Mouse (Mus musculus) heart, embryonic 14.5 days (tissue): ENCODE results near the gene AA986860. TPM values are rescaled to one million over a fixed set of nuclear protein-coding genes. Genes with fewer than 3 reads are reported as not detected.

Experiments
- ATAC-seq: fragments of 200-750 bp; cut with Nextera tagmentation; 2 replicates; pipeline ENCODE4 v1.8.0; 2017; ENCODE audit warnings: low read depth, moderate TSS enrichment; ENCODE audit not compliant: insufficient number of reproducible peaks, insufficient read depth, low FRiP score
- H3K27ac ChIP-seq, 2 experiments: fragments of 200-500 bp in 1 of 2; fragments of 300-500 bp in 1 of 2; sonication (generic) in 1 of 2; replicated peaks in 1 of 2; 2 replicates each; pipeline ENCODE4 v1.5.1; 2012 to 2014; ENCODE audit warnings: low read depth in 2 of 2, low read length in 2 of 2, control low read depth in 1 of 2, mild to moderate bottlenecking in 1 of 2, mixed read lengths in 1 of 2; ENCODE audit not compliant: control insufficient read depth in 1 of 2, insufficient read depth in 1 of 2
- H3K27me3 ChIP-seq: fragments of 300-500 bp; sonication (generic); 2 replicates; pipeline ENCODE4 v1.6.1; 2014; ENCODE audit warnings: mild to moderate bottlenecking, low read length, control low read depth; ENCODE audit not compliant: control insufficient read depth, insufficient read depth
- H3K36me3 ChIP-seq: fragments of 300-500 bp; sonication (generic); 2 replicates; pipeline ENCODE4 v1.6.1; 2014; ENCODE audit warnings: mild to moderate bottlenecking, control low read depth, low read length, mixed read lengths; ENCODE audit not compliant: control insufficient read depth, insufficient read depth
- H3K4me1 ChIP-seq, 2 experiments: fragments of 200-500 bp in 1 of 2; fragments of 300-500 bp in 1 of 2; sonication (generic) in 1 of 2; 2 replicates each; pipeline ENCODE4 v1.6.1; 2012 to 2014; ENCODE audit warnings: low read length in 2 of 2, control low read depth in 1 of 2, mixed read lengths in 1 of 2; ENCODE audit not compliant: control insufficient read depth in 2 of 2, insufficient read depth in 2 of 2
- H3K4me2 ChIP-seq: fragments of 300-500 bp; sonication (generic); 2 replicates; pipeline ENCODE4 v1.6.1; 2014; ENCODE audit warnings: mild to moderate bottlenecking, low read length
- H3K4me3 ChIP-seq, 2 experiments: fragments of 200-500 bp in 1 of 2; fragments of 300-500 bp in 1 of 2; sonication (generic) in 1 of 2; 2 replicates each; pipeline ENCODE4 v1.5.1; 2012 to 2014; ENCODE audit warnings: low read length in 2 of 2, mild to moderate bottlenecking in 2 of 2, control low read depth in 1 of 2, low read depth in 1 of 2, moderate library complexity in 1 of 2; ENCODE audit not compliant: control insufficient read depth in 1 of 2, insufficient read depth in 1 of 2
- H3K9ac ChIP-seq: fragments of 300-500 bp; sonication (generic); 2 replicates; pipeline ENCODE4 v1.6.1; 2014; ENCODE audit warnings: mild to moderate bottlenecking, low read length
- H3K9me3 ChIP-seq: fragments of 300-500 bp; sonication (generic); 2 replicates; pipeline ENCODE4 v1.6.1; 2016; ENCODE audit warnings: low read length, control low read depth; ENCODE audit not compliant: control insufficient read depth
- WGBS: fragments of 180-500 bp; shearing (Covaris S2); extraction: QIAGEN DNeasy Blood & Tissue Kit; methylation state at CpG from one replicate; pipeline ENCODE4 v1.1.7; 2014; 5-methylcytosine and 5-hydroxymethylcytosine counted together
- polyA plus RNA-seq: library from polyadenylated mRNA; unstranded; fragments of >200 nt; fragmentation: Nextera tagmentation; extraction: Ambion mirVana; gene quantifications from 2 replicates; pipeline ENCODE4 v1.2.1, GENCODE M21; 2014

The AA986860 gene
- polyA plus RNA-seq, 1 experiment from 2014 or later = 1.2 TPM

DNA sequence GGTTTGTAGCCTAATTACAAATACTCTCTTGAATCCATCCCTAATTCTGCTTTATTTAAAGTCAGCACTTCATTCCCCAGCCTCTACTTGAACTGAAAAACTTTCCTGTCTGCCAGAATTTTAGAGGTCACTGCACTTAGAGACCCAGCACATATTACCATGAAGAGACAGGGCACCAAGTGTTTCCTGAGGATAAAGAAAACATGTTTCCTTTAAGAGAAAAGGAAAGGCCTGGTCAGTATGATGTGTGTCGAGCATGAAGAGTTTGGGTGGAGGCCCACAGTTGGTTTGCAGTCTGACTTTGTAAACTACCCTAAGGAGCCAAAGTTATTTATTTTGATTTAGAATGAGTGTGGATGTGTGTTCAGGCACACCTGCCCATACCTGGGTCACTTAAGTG lies 3.7 kb upstream of the AA986860 start:
- no peak overlapping the region for H3K9ac ChIP-seq
- no peaks in the 10 kb centered on the region for H3K27me3 ChIP-seq
- no peak overlapping the region for H3K4me3 ChIP-seq
- peaks cover 4 to 6% of the 10 kb centered on the region in 2 experiments; a peak in 2 of 4 replicates for H3K4me1 ChIP-seq
- WGBS = 49% methylated on average over 1 of the region's 1 CpGs
- H3K27ac ChIP-seq = no peak overlapping the region
- 0 out of 2 replicates have a peak, but pooled peaks cover 3% of the 10 kb centered on the region for H3K36me3 ChIP-seq
- H3K4me2 ChIP-seq = no peak overlapping the region
- no peaks in the 10 kb centered on the region for H3K9me3 ChIP-seq
- no peak; the same call in 1 of the 2 replicates for ATAC-seq

DNA sequence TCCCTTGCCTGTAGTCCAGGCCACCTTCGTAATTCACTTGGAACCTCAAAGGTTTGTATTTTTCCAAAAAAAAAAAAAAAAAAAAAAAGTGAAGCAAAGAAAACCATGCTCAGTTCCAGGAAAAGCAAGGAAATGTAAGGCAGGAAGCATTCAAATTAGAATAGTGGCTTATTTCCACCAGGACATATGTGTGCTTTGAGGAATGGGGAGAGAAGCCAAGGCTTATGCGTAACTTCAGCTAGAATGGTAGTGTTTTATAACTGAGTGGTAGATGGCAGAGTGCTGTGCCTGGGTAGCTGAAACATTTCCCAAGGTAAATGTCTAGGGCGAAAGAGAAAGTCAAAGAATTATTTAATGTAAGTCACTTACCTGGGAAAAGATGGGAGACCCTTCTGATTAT lies 3.1 kb upstream of the AA986860 start:
- ATAC-seq = no peak
- H3K4me2 ChIP-seq = no peak overlapping the region
- peaks cover 4 to 7% of the 10 kb centered on the region in 2 experiments; a peak in 2 of 4 replicates for H3K4me1 ChIP-seq
- no peaks in the 10 kb centered on the region for H3K27me3 ChIP-seq
- WGBS = 90% methylated on average over 3 of the region's 3 CpGs
- 0 out of 2 replicates have a peak, but pooled peaks cover 3% of the 10 kb centered on the region for H3K36me3 ChIP-seq
- H3K9ac ChIP-seq = no peak overlapping the region
- H3K4me3 ChIP-seq = no peak overlapping the region
- H3K9me3 ChIP-seq = no peaks in the 10 kb centered on the region
- no peak overlapping the region for H3K27ac ChIP-seq

DNA sequence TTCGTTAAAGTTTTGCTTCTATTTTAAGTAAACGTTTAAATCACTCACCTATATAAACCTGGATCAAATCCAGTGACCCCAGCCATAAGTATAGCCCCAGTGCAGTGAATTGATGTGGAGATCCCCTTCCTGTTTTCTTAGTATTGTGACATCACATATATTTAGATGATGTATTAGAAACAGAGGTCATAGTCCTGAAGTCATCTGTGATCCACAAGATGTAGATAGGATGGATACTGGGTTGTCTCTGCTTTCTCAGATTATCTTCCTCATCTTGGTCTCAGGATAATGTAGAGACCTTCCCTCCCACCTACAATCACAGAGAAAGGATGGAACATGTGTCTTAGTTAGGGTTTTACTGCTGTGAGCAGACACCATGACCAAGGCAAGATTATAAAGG lies 2.6 kb upstream of the AA986860 start, which contains the start of gene Pfkfb2:
TSS of gene Pfkfb2 (minus strand) at position 101 of the 400 bp plus-strand sequence.
- 0 out of 2 replicates have a peak, but pooled peaks cover 2% of the 10 kb centered on the region for H3K36me3 ChIP-seq
- no peaks in the 10 kb centered on the region for H3K9me3 ChIP-seq
- H3K27me3 ChIP-seq = no peaks in the 10 kb centered on the region
- H3K4me2 ChIP-seq = no peak within 1 kb of the TSS
- no peak within 1 kb of the TSS for H3K27ac ChIP-seq
- ATAC-seq = no peak
- WGBS = 66% methylated on average over 2 of the region's 2 CpGs
- H3K4me3 ChIP-seq = no peak within 1 kb of the TSS
- H3K9ac ChIP-seq = no peak within 1 kb of the TSS
- H3K4me1 ChIP-seq = peaks cover 4 to 7% of the 10 kb centered on the region in 2 experiments; a peak in 2 of 4 replicates

DNA sequence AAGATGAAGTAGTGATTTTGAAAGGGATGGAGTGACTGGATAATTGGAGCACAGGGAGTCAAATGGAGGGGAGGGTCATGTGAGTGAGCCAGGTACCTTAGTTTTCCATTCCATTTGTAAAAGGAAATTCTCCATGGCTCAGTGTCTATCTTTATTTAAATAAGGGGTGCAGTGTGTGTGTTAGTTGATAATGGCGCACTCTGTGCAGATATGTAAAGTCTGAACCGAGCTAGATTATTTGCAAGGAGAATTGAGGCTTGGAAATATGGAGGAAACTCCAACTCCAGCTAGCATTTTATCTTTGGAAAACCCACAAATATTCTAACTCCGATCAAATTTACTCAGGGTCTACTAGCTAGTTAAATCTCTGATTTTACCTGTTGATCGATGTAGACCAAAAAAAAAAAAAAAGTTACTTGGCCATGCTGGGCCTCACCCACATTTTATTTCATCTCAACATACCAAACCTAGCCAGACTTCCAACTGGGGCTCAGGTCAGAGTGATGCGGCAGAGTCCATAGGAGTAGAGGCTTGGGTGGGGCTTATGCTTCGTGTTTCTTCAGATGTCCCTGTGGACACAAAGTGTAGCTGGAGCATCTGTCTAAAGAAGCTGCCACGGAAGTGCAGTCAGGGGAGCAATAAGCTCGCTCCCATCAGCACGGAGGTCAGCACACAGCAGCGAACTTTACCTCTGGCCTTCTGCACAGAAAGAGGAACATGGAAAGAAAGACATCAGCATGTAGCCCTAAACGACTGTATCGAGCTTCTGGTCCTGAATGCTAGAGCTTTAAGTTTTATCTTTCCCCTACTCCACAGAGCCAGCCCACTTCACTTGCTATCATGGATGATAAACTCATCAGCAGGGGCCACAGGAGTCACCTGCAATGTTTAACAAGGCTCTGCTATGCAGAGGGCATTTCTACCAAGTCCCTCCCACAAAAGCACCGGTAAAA lies 1.2 kb downstream of the AA986860 start:
- H3K27ac ChIP-seq = no peak overlapping the region
- no peak overlapping the region for H3K9ac ChIP-seq
- H3K4me1 ChIP-seq = peaks cover 8 to 12% of the 10 kb centered on the region in 2 experiments; a peak in 3 of 4 replicates
- H3K4me3 ChIP-seq = no peak overlapping the region
- no peak overlapping the region for H3K4me2 ChIP-seq
- H3K9me3 ChIP-seq = no peaks in the 10 kb centered on the region
- H3K36me3 ChIP-seq = no peaks in the 10 kb centered on the region
- WGBS = 72% methylated on average over 13 of the region's 13 CpGs
- no peak for ATAC-seq
- no peaks in the 10 kb centered on the region for H3K27me3 ChIP-seq

DNA sequence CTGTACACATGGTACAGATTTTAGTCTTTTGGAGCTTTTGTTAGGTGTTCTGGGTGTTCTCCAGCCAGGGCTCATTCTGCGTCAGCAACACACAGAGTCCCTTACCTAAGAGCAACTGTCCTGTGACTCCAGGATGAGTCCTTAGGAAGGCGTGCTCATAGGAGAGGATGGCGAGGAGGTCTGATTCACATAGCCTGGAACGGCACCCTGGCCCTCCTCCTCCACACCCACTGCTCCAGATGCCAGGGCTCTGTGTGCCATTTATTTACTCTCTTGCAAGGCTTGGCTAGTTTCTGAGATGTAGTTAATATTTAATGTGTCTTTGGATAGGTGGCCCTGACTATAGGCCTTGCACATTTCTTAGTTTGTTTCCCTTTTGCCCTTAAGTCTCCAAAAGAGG lies 1.9 kb downstream of the AA986860 start:
- H3K9me3 ChIP-seq = no peaks in the 10 kb centered on the region
- H3K36me3 ChIP-seq = no peaks in the 10 kb centered on the region
- no peak for ATAC-seq
- no peak overlapping the region for H3K4me3 ChIP-seq
- no peaks in the 10 kb centered on the region for H3K27me3 ChIP-seq
- H3K4me2 ChIP-seq = no peak overlapping the region
- no peak overlapping the region for H3K9ac ChIP-seq
- WGBS = 83% methylated on average over 4 of the region's 4 CpGs
- H3K27ac ChIP-seq = no peak overlapping the region
- H3K4me1 ChIP-seq = peaks cover 8 to 12% of the 10 kb centered on the region in 2 experiments; a peak in 3 of 4 replicates

DNA sequence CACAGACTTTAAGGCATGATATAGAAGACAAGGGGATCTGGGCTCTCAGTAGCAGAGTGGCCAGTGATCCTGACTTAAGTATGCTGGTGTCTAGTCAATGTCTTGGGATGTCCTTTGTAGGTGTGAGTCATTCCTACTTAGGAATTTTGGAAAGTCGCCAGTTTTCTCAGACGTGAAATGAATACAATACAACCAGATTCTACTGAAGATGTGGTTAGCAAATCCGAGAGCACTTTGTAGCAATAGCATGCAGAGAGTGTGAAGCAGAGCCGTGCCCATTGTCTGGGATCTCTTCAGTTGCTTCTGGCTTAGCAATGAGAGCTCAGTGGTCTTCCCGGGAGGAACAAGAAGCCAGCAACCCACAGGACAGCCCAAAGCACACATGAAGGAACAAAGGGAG lies 2.7 kb downstream of the AA986860 start:
- no peak overlapping the region for H3K4me3 ChIP-seq
- H3K4me2 ChIP-seq = no peak overlapping the region
- no peak for ATAC-seq
- no peak overlapping the region for H3K27ac ChIP-seq
- H3K9ac ChIP-seq = no peak overlapping the region
- 52% methylated on average over 5 of the region's 5 CpGs for WGBS
- no peaks in the 10 kb centered on the region for H3K27me3 ChIP-seq
- H3K4me1 ChIP-seq = peaks cover 8 to 12% of the 10 kb centered on the region in 2 experiments; a peak in 3 of 4 replicates
- no peaks in the 10 kb centered on the region for H3K36me3 ChIP-seq
- H3K9me3 ChIP-seq = no peaks in the 10 kb centered on the region

DNA sequence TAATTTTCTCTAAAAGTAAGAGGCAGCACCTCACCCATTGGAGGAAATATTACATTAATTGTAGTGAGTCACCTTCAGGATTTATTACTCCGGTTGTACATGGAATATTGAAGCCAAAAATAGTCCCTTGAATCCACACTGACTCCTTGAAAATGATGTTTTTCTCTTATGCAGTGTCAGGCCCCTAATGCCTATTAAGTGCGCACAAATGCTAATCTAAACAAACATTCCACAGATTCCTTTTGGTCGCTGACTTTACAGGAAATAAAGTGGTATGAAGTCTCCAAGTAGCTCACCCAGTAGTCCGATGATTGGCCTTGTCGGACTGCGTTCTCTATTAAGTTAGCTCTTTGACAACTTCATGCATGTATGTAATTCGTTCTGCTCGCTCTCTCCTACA lies 3.1 kb downstream of the AA986860 start:
- Histone ChIP-seq H3K27ac (no peak overlapping the region), H3K4me1 (peaks cover 8 to 12% of the 10 kb centered on the region in 2 experiments; a peak in 3 of 4 replicates), H3K4me2 (no peak overlapping the region), H3K4me3 (no peak overlapping the region), H3K9me3 (no peaks in the 10 kb centered on the region), H3K9ac (no peak overlapping the region), H3K36me3 (no peaks in the 10 kb centered on the region), H3K27me3 (no peaks in the 10 kb centered on the region)
- ATAC-seq = no peak
- 45% methylated on average over 8 of the region's 8 CpGs for WGBS
